Mouse (Mus musculus) lung, postnatal 0 days (tissue): ENCODE data around the gene Bcl2l15. TPM values are rescaled to one million over a fixed set of nuclear protein-coding genes. Genes with fewer than 3 reads are reported as not detected.
A peak's percentile ranks its signal among the peaks of the same experiment; 100 is the strongest.

Source experiments
- ATAC-seq: fragments of 200-750 bp; cut with Nextera tagmentation; 2 replicates; pipeline ENCODE4 v1.8.0; 2017; ENCODE audit warnings: moderate library complexity
- DNase-seq: peaks from one replicate; pipeline ENCODE4 v3.0.0-alpha.2; 2016; ENCODE audit warnings: low spot score
- H3K27ac ChIP-seq: fragments of 300-500 bp; sonication (generic); 2 replicates; pipeline ENCODE4 v1.5.1; 2014; ENCODE audit warnings: antibody characterized with exemption, mild to moderate bottlenecking, low read length, mixed read lengths
- H3K27me3 ChIP-seq: fragments of 300-500 bp; sonication (generic); replicated peaks from 2 replicates; pipeline ENCODE4 v1.6.1; 2014; ENCODE audit warnings: low read length, mixed read lengths; ENCODE audit not compliant: insufficient read depth
- H3K36me3 ChIP-seq: fragments of 300-500 bp; sonication (generic); 2 replicates; pipeline ENCODE4 v1.6.1; 2014; ENCODE audit warnings: low read length, mixed read lengths; ENCODE audit not compliant: insufficient read depth
- H3K4me1 ChIP-seq: fragments of 300-500 bp; sonication (generic); 2 replicates; pipeline ENCODE4 v1.6.1; 2014; ENCODE audit warnings: antibody characterized with exemption, low read depth, low read length, mixed read lengths; ENCODE audit not compliant: insufficient read depth
- H3K4me2 ChIP-seq: fragments of 300-500 bp; sonication (generic); replicated peaks from 2 replicates; pipeline ENCODE4 v1.6.1; 2014; ENCODE audit warnings: low read depth, mild to moderate bottlenecking, low read length, moderate library complexity, mixed read lengths
- H3K4me3 ChIP-seq: fragments of 300-500 bp; sonication (generic); 2 replicates; pipeline ENCODE4 v1.5.1; 2014; ENCODE audit warnings: low read depth, low read length
- H3K9ac ChIP-seq: fragments of 300-500 bp; sonication (generic); replicated peaks from 2 replicates; pipeline ENCODE4 v1.6.1; 2014; ENCODE audit warnings: low read depth, mild to moderate bottlenecking
- H3K9me3 ChIP-seq: fragments of 300-500 bp; sonication (generic); 2 replicates; pipeline ENCODE4 v1.6.1; 2016; ENCODE audit warnings: low read length, mixed read lengths
- CTCF ChIP-seq: IDR thresholded peaks from 2 replicates; pipeline ENCODE4 v1.5.1; 2016; ENCODE audit warnings: antibody characterized with exemption, mild to moderate bottlenecking
- EP300 ChIP-seq: IDR thresholded peaks from 2 replicates; pipeline ENCODE4 v1.6.1; 2016; ENCODE audit warnings: antibody characterized with exemption, mild to moderate bottlenecking, control low read depth
- whole genome bisulfite sequencing: fragments of 180-500 bp; shearing (Covaris S2); extraction: QIAGEN DNeasy Blood & Tissue Kit; methylation state at CpG from one replicate; pipeline ENCODE4 v1.1.7; 2014; 5-methylcytosine and 5-hydroxymethylcytosine counted together
- polyA plus RNA-seq: library from polyadenylated mRNA; unstranded; fragments of >200 nt; fragmentation: Nextera tagmentation; extraction: Ambion mirVana; gene quantifications from 2 replicates; pipeline ENCODE4 v1.2.1, GENCODE M21; 2015

Bcl2l15 gene
- 0.31 and 0.88 TPM in 2 replicates for polyA plus RNA-seq

- H3K27ac ChIP-seq, result no peak within 1 kb of the TSS
- no peaks in the 10 kb centered on the region for H3K27me3 ChIP-seq
- no peak for DNase-seq
- H3K4me2 ChIP-seq, result no peak within 1 kb of the TSS
- no peak within 1 kb of the TSS for H3K9ac ChIP-seq
- ATAC-seq, result no peak
- H3K4me1 ChIP-seq, result no peaks in the 10 kb centered on the region
- H3K36me3 ChIP-seq, result no peaks in the 10 kb centered on the region
- H3K9me3 ChIP-seq, result no peaks in the 10 kb centered on the region
- TF ChIP-seq EP300, result no peak
- no peak for TF ChIP-seq CTCF
- no peak within 1 kb of the TSS for H3K4me3 ChIP-seq
These were observed at the start of gene Bcl2l15 for GRCm38 (mm10) chr3:103832426-103832825. Bcl2l15 (plus strand) TSS chr3:103832601.

- no peak overlapping the region for H3K4me2 ChIP-seq
- WGBS, result 69% methylated on average over 4 of the region's 4 CpGs
- H3K36me3 ChIP-seq, result peaks cover 2% of the 10 kb centered on the region; the same call in 1 of the 2 replicates
- H3K27ac ChIP-seq, result no peak overlapping the region
- ATAC-seq, result no peak
- DNase-seq, result no peak
- peaks cover 3% of the 10 kb centered on the region; the same call in 1 of the 2 replicates for H3K4me1 ChIP-seq
- H3K4me3 ChIP-seq, result no peak overlapping the region
- no peaks in the 10 kb centered on the region for H3K27me3 ChIP-seq
- no peak for TF ChIP-seq EP300
- no peak for TF ChIP-seq CTCF
- H3K9me3 ChIP-seq, result no peaks in the 10 kb centered on the region
- H3K9ac ChIP-seq, result no peak overlapping the region
These were observed 49.4 kb upstream of the Bcl2l15 start for GRCm38 (mm10) chr3:103782844-103783609.

GRCm38 (mm10) chr3:103787225-103787624, 45.2 kb upstream of the Bcl2l15 start:
- Histone ChIP-seq H3K27me3 (no peaks in the 10 kb centered on the region), H3K27ac (peak overlapping the region; percentile 66), H3K4me2 (0 out of 2 replicates have a peak overlapping the region, but pooled peaks have one; percentile 22), H3K4me3 (no peak overlapping the region), H3K9ac (no peak overlapping the region), H3K4me1 (peaks cover 10% of the 10 kb centered on the region), H3K36me3 (no peaks in the 10 kb centered on the region), H3K9me3 (no peaks in the 10 kb centered on the region)
- ATAC-seq, result no peak
- 43% methylated on average over 7 of the region's 7 CpGs for WGBS
- TF ChIP-seq CTCF (no peak), EP300 (peak; percentile 72)
- DNase-seq, result peak; percentile 89

- Histone ChIP-seq H3K4me1 (peaks cover 7% of the 10 kb centered on the region), H3K9ac (0 out of 2 replicates have a peak overlapping the region, but pooled peaks have one; percentile 93), H3K36me3 (no peaks in the 10 kb centered on the region), H3K9me3 (no peaks in the 10 kb centered on the region), H3K27ac (no peak overlapping the region), H3K4me3 (peak overlapping the region; percentile 96), H3K4me2 (peak overlapping the region; percentile 75), H3K27me3 (no peaks in the 10 kb centered on the region)
- DNase-seq (no peak), ATAC-seq (no peak)
- 58% methylated on average over 7 of the region's 7 CpGs for WGBS
- TF ChIP-seq CTCF (no peak), EP300 (no peak)
These were observed 43.3 kb upstream of the Bcl2l15 start for GRCm38 (mm10) chr3:103789096-103789495.

- Histone ChIP-seq H3K4me3 (peak overlapping the region; percentile 96), H3K4me1 (peaks cover 7% of the 10 kb centered on the region), H3K4me2 (peak overlapping the region; percentile 75), H3K9me3 (no peaks in the 10 kb centered on the region), H3K27me3 (no peaks in the 10 kb centered on the region), H3K27ac (peak overlapping the region; percentile 93), H3K36me3 (no peaks in the 10 kb centered on the region), H3K9ac (peak overlapping the region; percentile 93)
- ATAC-seq (peak; percentile 50), DNase-seq (peak; percentile 86)
- 1% methylated on average over 14 of the region's 14 CpGs for WGBS
- TF ChIP-seq CTCF (no peak), EP300 (peak; percentile 78)
These were observed 42.5 kb upstream of the Bcl2l15 start for GRCm38 (mm10) chr3:103789891-103790345.

- Histone ChIP-seq H3K4me2 (peak overlapping the region; percentile 75), H3K4me1 (peaks cover 7% of the 10 kb centered on the region), H3K36me3 (no peaks in the 10 kb centered on the region), H3K27ac (peak overlapping the region; percentile 93), H3K9me3 (no peaks in the 10 kb centered on the region), H3K4me3 (peak overlapping the region; percentile 96), H3K27me3 (no peaks in the 10 kb centered on the region), H3K9ac (peak overlapping the region; percentile 93)
- ATAC-seq (peak; percentile 62), DNase-seq (peak; percentile 39)
- under 1% methylated on average over 38 of the region's 61 CpGs for WGBS
- no peak for TF ChIP-seq EP300
- no peak for TF ChIP-seq CTCF
These were observed 41.9 kb upstream of the Bcl2l15 start for GRCm38 (mm10) chr3:103790346-103791145.
